Mouse (Mus musculus): ENCODE data around the gene Galk1.

DNA sequence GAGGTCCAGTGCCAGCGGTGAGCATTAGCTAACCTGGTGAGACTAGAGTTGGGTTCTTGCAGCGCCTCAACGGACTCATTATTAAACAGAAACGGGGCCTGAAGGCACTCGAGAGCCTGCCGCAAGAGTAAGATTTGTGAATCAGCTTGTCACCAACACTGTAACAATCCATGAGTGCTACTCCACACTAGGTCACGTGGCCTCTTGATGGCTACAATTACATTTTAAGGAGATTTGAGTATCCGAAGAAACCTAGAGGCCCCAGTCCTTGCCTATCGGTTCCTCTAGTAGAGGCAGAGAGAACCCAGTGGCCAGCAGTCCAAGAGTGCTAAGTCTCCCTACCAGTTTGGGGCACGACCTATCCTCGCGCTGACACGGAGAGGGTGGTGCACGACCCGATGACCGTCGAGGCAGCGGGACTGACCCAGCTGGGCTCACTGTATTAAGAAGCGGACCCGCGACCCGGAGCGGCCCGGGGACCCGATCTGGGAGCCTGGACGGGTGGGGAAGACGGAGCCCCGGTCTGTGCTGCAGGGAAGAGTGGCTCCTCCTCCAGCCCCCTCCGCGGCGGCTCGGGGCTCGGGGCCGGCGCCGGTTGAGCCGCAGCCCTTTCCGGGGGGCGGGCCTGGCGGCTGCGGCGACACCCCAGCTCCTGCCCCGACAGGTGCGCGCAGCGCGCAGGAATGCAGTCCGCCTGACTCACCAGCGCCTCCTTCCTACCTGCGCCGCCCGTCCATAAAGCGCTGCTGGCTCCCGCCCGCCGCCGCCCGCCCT is 38.0 kb downstream of the Galk1 start, which contains the start of gene Itgb4:
- TF ChIP-seq CTCF (conservative IDR thresholded peaks at IDR 0.05; ENCODE audit: low read length) (no peak), NANOG (IDR thresholded peaks at IDR 0.05; ENCODE audit: borderline replicate concordance, low read length) (no peak)

Measured in E14TG2a.4 (cell line).